Mouse (Mus musculus) heart, adult 2 months (tissue): ENCODE data around the gene Sh3gl2.

Experiments used
- CTCF ChIP-seq: fragments of 200-600 bp; IDR thresholded peaks from 2 replicates; pipeline ENCODE4 v1.8.1; 2022; ENCODE audit warnings: antibody characterized with exemption, mild to moderate bottlenecking, moderate library complexity
- EP300 ChIP-seq: fragments of 200-500 bp; IDR thresholded peaks from 2 replicates; pipeline ENCODE4 v1.6.1; 2011; ENCODE audit warnings: low read depth, low read length, control low read depth; ENCODE audit not compliant: insufficient read depth
- POLR2A ChIP-seq: fragments of 200-500 bp; IDR thresholded peaks from 2 replicates; pipeline ENCODE4 v1.6.1; 2011; ENCODE audit warnings: mild to moderate bottlenecking, low read depth, low read length, control low read depth; ENCODE audit not compliant: insufficient read depth

GRCm38 (mm10) chr4:85326052-85326451, 121.1 kb downstream of the Sh3gl2 start:
- TF ChIP-seq POLR2A (no peak), CTCF (no peak), EP300 (no peak)
